Mouse (Mus musculus): ENCODE data around the gene Cab39l. TPM values are rescaled to one million over a fixed set of nuclear protein-coding genes. Genes with fewer than 3 reads are reported as not detected.
"Not testable (repeated sequence)": the region's sequence is repeated elsewhere in the genome, so short reads cannot be mapped to it uniquely, and the experiment has no call there.

The Cab39l gene
- polyA plus RNA-seq, 1 experiment from 2014 or later, result 39.9 TPM

DNA sequence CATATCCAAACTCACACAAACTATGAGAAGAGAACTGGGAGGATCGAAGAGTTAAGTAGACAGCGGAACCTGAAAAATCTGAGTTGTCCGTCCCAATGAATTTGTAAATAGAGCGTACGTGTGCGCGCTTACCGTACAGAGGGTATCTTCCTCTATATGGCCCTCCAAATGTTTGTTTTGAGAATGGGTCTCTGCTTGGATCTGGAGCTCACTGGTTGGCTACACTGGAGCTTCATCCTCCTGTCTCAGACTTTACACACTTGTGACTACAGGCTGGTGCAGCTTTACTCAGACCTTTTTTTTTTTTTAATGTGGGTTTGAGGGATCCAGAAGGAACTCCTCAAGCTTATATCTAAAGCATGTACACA lies 157.5 kb downstream of the Cab39l start:
- ATAC-seq (ENCODE audit: low read depth) (peak; percentile 17), DNase-seq (ENCODE audit: low spot score) (no peak)
- 2% methylated on average over 8 of the region's 8 CpGs for WGBS

DNA sequence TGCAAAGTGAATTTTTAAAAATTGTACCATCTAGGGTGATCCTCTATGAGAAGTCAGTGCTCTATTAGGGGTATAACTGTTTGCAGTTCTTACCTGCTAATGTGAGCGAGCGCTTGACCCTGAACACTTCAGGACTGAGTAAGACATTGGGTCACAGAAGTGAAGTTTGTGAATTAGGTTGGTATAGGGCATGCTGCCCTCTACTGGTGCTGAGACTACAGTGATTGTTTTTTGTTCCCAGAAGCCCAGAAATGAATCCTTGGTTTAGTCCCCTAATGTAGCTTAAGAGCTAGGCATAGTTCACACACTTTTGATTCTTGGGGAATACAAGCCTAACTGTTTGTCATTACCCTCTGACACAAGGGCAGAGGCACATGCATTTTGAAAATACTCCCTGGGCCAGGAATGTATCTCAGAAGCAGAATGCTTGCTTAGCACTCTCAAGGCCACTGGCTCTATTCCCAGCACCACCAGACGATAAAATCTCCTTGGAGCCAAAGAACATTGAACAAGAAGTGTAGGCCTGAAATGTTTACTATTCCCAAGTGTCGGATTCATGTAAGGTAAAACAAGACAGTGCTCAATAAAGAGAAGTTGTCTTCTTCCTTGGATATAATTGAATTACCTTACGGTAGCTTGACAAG lies 163.4 kb downstream of the Cab39l start:
- H3K27ac ChIP-seq (replicated peaks; ENCODE audit: low read depth, low read length), result no peak overlapping the region
- no peak for ATAC-seq (ENCODE audit: low read depth)
- no peaks in the 10 kb centered on the region for H3K27me3 ChIP-seq (replicated peaks; ENCODE audit: control insufficient read depth, insufficient read depth, low read length)
- peak; percentile 43 for DNase-seq (ENCODE audit: low spot score)
- 65% methylated on average over 5 of the region's 5 CpGs for WGBS
- H3K9me3 ChIP-seq (ENCODE audit: control insufficient read depth, low read length), result no peaks in the 10 kb centered on the region
- no peaks in the 10 kb centered on the region for H3K4me1 ChIP-seq (ENCODE audit: control insufficient read depth, insufficient read depth, low read length)
- no peak overlapping the region for H3K9ac ChIP-seq (ENCODE audit: low read depth, low read length)
- no peaks in the 10 kb centered on the region for H3K36me3 ChIP-seq (ENCODE audit: control insufficient read depth, insufficient read depth, low read length)
- no peak overlapping the region for H3K4me2 ChIP-seq (ENCODE audit: low read depth, low read length)
- no peak overlapping the region for H3K4me3 ChIP-seq (ENCODE audit: low read depth, low read length)

More for the DNA sequence above, 157.5 kb downstream of the Cab39l start:
- H3K9me3 ChIP-seq (ENCODE audit: control insufficient read depth, low read length), result no peaks in the 10 kb centered on the region
- peak overlapping the region; percentile 89 for H3K4me3 ChIP-seq (ENCODE audit: low read depth, low read length)
- peak overlapping the region; percentile 81 for H3K4me2 ChIP-seq (ENCODE audit: low read depth, low read length)
- peak overlapping the region; percentile 92 for H3K9ac ChIP-seq (ENCODE audit: low read depth, low read length)
- H3K4me1 ChIP-seq (ENCODE audit: control insufficient read depth, insufficient read depth, low read length), result peaks cover 9% of the 10 kb centered on the region
- H3K36me3 ChIP-seq (ENCODE audit: control insufficient read depth, insufficient read depth, low read length), result peaks cover 12% of the 10 kb centered on the region
- peak overlapping the region; percentile 71 for H3K27ac ChIP-seq (replicated peaks; ENCODE audit: low read depth, low read length)
- no peaks in the 10 kb centered on the region for H3K27me3 ChIP-seq (replicated peaks; ENCODE audit: control insufficient read depth, insufficient read depth, low read length)

DNA sequence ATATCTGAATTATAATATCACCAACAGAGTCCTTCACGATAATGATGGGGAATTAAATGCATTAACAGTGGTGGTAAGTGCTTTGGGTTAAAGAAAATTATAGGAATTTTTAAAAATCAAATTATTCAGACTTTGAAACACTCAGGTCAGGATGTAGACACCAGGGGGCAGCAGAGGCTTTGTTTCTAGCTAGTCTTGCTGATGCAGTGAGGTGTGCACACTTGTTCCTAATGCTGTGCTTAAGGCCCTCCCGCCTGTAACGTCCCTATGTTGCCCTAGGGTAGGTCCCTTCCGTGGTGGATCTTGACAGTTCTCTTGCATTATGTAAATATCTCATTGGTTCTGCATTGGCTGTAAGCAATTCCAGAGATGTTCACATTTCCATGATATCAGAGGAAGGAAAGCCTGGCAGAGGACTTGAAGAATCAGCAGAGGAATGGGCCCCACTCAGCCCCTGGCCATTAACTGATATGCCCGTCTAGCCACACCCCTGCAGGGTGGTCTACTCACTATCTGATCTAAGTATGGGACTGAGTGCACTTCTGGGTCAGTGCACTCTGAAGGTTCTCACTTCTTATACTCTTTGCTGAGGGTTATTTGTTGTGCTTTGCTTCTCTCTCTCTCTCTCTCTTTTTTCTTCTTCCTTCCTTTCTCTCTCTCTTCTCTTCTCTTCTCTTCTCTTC lies 165.0 kb downstream of the Cab39l start:
- Histone ChIP-seq H3K36me3 (ENCODE audit: control insufficient read depth, insufficient read depth, low read length) (no peaks in the 10 kb centered on the region), H3K27ac (replicated peaks; ENCODE audit: low read depth, low read length) (no peak overlapping the region), H3K9me3 (ENCODE audit: control insufficient read depth, low read length) (no peaks in the 10 kb centered on the region), H3K4me2 (ENCODE audit: low read depth, low read length) (no peak overlapping the region), H3K27me3 (replicated peaks; ENCODE audit: control insufficient read depth, insufficient read depth, low read length) (no peaks in the 10 kb centered on the region), H3K4me1 (ENCODE audit: control insufficient read depth, insufficient read depth, low read length) (no peaks in the 10 kb centered on the region), H3K9ac (ENCODE audit: low read depth, low read length) (no peak overlapping the region), H3K4me3 (ENCODE audit: low read depth, low read length) (no peak overlapping the region)
- WGBS, result 13% methylated on average over 5 of the region's 5 CpGs
- ATAC-seq (ENCODE audit: low read depth) (no peak), DNase-seq (ENCODE audit: low spot score) (peak; percentile 72)

DNA sequence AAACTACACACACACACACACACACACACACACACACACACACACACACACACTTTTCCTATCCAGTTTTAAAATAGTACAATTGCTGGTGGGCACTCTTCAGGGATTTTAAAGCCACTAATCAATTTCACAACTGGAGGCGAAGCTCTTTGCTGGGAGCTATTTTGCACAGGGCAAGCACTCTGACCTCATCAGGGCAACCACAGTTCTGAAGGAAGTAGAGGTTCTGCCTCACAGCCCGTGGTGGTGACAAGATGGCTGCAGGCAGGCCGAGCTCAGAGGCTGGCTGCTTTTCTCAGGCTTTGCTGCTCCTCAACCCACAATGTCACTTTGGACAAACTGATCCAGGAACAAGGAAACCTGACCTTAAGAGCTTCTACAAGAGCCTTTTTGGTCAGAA lies 166.2 kb downstream of the Cab39l start:
- Histone ChIP-seq H3K27me3 (replicated peaks; ENCODE audit: control insufficient read depth, insufficient read depth, low read length) (no peaks in the 10 kb centered on the region), H3K4me3 (ENCODE audit: low read depth, low read length) (no peak overlapping the region), H3K4me1 (ENCODE audit: control insufficient read depth, insufficient read depth, low read length) (no peaks in the 10 kb centered on the region), H3K27ac (replicated peaks; ENCODE audit: low read depth, low read length) (no peak overlapping the region), H3K9ac (ENCODE audit: low read depth, low read length) (no peak overlapping the region), H3K36me3 (ENCODE audit: control insufficient read depth, insufficient read depth, low read length) (no peaks in the 10 kb centered on the region), H3K4me2 (ENCODE audit: low read depth, low read length) (no peak overlapping the region), H3K9me3 (ENCODE audit: control insufficient read depth, low read length) (no peaks in the 10 kb centered on the region)
- ATAC-seq (ENCODE audit: low read depth) (no peak), DNase-seq (ENCODE audit: low spot score) (no peak)
- WGBS, result 42% methylated on average over 3 of the region's 3 CpGs

GRCm38 (mm10) chr14:59612920-59613625 lies 172.3 kb downstream of the Cab39l start:
- H3K27me3 ChIP-seq (replicated peaks; ENCODE audit: control insufficient read depth, insufficient read depth, low read length), result no peaks in the 10 kb centered on the region
- 46% methylated on average over 14 of the region's 14 CpGs for WGBS
- H3K9ac ChIP-seq (ENCODE audit: low read depth, low read length), result no peak overlapping the region
- no peak overlapping the region for H3K4me3 ChIP-seq (ENCODE audit: low read depth, low read length)
- DNase-seq (ENCODE audit: low spot score), result peak; percentile 65
- H3K27ac ChIP-seq (replicated peaks; ENCODE audit: low read depth, low read length), result no peak overlapping the region
- 0 out of 2 replicates have a peak, but pooled peaks cover 4% of the 10 kb centered on the region for H3K4me1 ChIP-seq (ENCODE audit: control insufficient read depth, insufficient read depth, low read length)
- no peak for ATAC-seq (ENCODE audit: low read depth)
- H3K4me2 ChIP-seq (ENCODE audit: low read depth, low read length), result no peak overlapping the region
- H3K36me3 ChIP-seq (ENCODE audit: control insufficient read depth, insufficient read depth, low read length), result no peaks in the 10 kb centered on the region
- H3K9me3 ChIP-seq (ENCODE audit: control insufficient read depth, low read length), result no peaks in the 10 kb centered on the region

DNA sequence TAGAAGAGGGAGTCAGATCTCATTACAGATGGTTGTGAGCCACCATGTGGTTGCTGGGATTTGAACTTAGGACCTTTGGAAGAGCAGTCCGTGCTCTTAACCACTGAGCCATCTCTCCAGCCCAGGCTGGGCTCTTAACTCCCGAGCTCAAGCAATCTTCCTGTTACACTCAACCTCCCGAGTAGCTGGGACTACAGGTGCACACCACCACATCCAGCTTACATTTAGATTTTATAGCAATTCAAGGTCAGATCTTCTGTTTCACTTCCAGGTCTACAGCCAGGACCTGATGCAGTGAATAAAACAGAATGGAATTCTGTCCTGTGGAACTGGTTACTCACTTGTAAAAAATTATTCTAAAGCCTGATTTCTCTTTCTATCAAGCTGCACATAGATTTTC lies 173.4 kb downstream of the Cab39l start:
- H3K27me3 ChIP-seq (replicated peaks; ENCODE audit: control insufficient read depth, insufficient read depth, low read length); H3K4me1 ChIP-seq (ENCODE audit: control insufficient read depth, insufficient read depth, low read length); H3K9ac ChIP-seq (ENCODE audit: low read depth, low read length); H3K27ac ChIP-seq (replicated peaks; ENCODE audit: low read depth, low read length); DNase-seq (ENCODE audit: low spot score); H3K4me3 ChIP-seq (ENCODE audit: low read depth, low read length); H3K36me3 ChIP-seq (ENCODE audit: control insufficient read depth, insufficient read depth, low read length); H3K9me3 ChIP-seq (ENCODE audit: control insufficient read depth, low read length); H3K4me2 ChIP-seq (ENCODE audit: low read depth, low read length); ATAC-seq (ENCODE audit: low read depth): not testable (repeated sequence)
- WGBS, result 82% methylated on average over 3 of the region's 3 CpGs

- no peaks in the 10 kb centered on the region for H3K27me3 ChIP-seq (replicated peaks; ENCODE audit: control insufficient read depth, insufficient read depth, low read length)
- H3K9me3 ChIP-seq (ENCODE audit: control insufficient read depth, low read length), result no peaks in the 10 kb centered on the region
- H3K9ac ChIP-seq (ENCODE audit: low read depth, low read length), result no peak overlapping the region
- ATAC-seq (ENCODE audit: low read depth) (no peak), DNase-seq (ENCODE audit: low spot score) (no peak)
- H3K4me1 ChIP-seq (ENCODE audit: control insufficient read depth, insufficient read depth, low read length), result 0 out of 2 replicates have a peak, but pooled peaks cover 4% of the 10 kb centered on the region
- H3K4me2 ChIP-seq (ENCODE audit: low read depth, low read length), result no peak overlapping the region
- H3K4me3 ChIP-seq (ENCODE audit: low read depth, low read length), result no peak overlapping the region
- no peaks in the 10 kb centered on the region for H3K36me3 ChIP-seq (ENCODE audit: control insufficient read depth, insufficient read depth, low read length)
- WGBS, result 55% methylated on average over 7 of the region's 7 CpGs
- H3K27ac ChIP-seq (replicated peaks; ENCODE audit: low read depth, low read length), result no peak overlapping the region
Measured at GRCm38 (mm10) chr14:59616802-59617201, 176.0 kb downstream of the Cab39l start.

DNA sequence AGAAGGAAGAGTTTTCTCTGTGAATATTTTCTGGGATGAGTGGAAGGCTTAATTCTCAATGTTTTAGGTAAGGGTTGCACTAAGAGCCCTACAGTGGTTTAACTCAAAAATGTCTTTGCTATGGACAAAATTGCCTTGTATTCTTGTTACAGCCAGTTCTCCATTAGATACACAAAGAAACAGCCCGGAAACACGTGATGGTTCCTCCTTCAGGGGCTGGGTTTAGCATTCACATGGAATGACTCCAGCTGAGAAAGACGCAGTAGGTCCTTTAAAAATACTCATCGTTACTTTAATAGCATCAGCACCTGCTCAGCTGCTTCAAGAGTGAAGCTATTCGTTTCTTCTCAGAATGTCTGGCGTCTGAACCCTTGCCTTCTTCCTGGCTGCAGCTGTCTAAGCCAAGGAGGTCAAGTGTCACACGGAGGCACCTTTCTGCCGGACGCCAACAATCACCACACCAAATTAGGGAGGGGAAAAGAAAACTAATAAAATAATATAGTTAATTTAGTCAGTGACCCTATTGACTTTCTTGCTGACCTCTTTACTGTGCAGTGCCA lies 183.6 kb downstream of the Cab39l start:
- WGBS, result 19% methylated on average over 9 of the region's 9 CpGs

More for the DNA sequence above, 183.6 kb downstream of the Cab39l start:
- Histone ChIP-seq H3K27me3 (replicated peaks; ENCODE audit: control insufficient read depth, insufficient read depth, low read length) (peaks cover 16% of the 10 kb centered on the region; the same call in 1 of the 2 replicates), H3K4me2 (ENCODE audit: low read depth, low read length) (peak overlapping the region; percentile 77), H3K9ac (ENCODE audit: low read depth, low read length) (no peak overlapping the region), H3K4me1 (ENCODE audit: control insufficient read depth, insufficient read depth, low read length) (no peaks in the 10 kb centered on the region), H3K9me3 (ENCODE audit: control insufficient read depth, low read length) (no peaks in the 10 kb centered on the region), H3K27ac (replicated peaks; ENCODE audit: low read depth, low read length) (peak overlapping the region; percentile 74; the same call in 1 of the 2 replicates), H3K36me3 (ENCODE audit: control insufficient read depth, insufficient read depth, low read length) (no peaks in the 10 kb centered on the region), H3K4me3 (ENCODE audit: low read depth, low read length) (no peak overlapping the region)
- DNase-seq (ENCODE audit: low spot score), result no peak
- ATAC-seq (ENCODE audit: low read depth), result no peak
